Mouse (Mus musculus) hindbrain, embryonic 13.5 days (tissue): ENCODE results near the gene Fyb2. TPM values are rescaled to one million over a fixed set of nuclear protein-coding genes. Genes with fewer than 3 reads are reported as not detected.

Experiments used
- ATAC-seq: fragments of 200-750 bp; cut with Nextera tagmentation; 2 replicates; pipeline ENCODE4 v1.8.0; 2017; ENCODE audit warnings: moderate TSS enrichment; ENCODE audit not compliant: low FRiP score
- H3K27ac ChIP-seq: fragments of 300-500 bp; sonication (generic); 2 replicates; pipeline ENCODE4 v1.5.1; 2015; ENCODE audit warnings: inconsistent platforms, mild to moderate bottlenecking, moderate library complexity
- H3K27me3 ChIP-seq: fragments of 300-500 bp; sonication (generic); 2 replicates; pipeline ENCODE4 v1.6.1; 2015; ENCODE audit warnings: mild to moderate bottlenecking, inconsistent platforms
- H3K36me3 ChIP-seq: fragments of 300-500 bp; sonication (generic); 2 replicates; pipeline ENCODE4 v1.6.1; 2015; ENCODE audit warnings: mild to moderate bottlenecking, inconsistent platforms
- H3K4me1 ChIP-seq: fragments of 300-500 bp; sonication (generic); replicated peaks from 2 replicates; pipeline ENCODE4 v1.6.1; 2015; ENCODE audit warnings: inconsistent platforms
- H3K4me2 ChIP-seq: fragments of 300-500 bp; sonication (generic); 2 replicates; pipeline ENCODE4 v1.6.1; 2015; ENCODE audit warnings: inconsistent platforms, mild to moderate bottlenecking, moderate library complexity
- H3K4me3 ChIP-seq: fragments of 300-500 bp; sonication (generic); 2 replicates; pipeline ENCODE4 v1.5.1; 2015; ENCODE audit warnings: mild to moderate bottlenecking, inconsistent platforms
- H3K9ac ChIP-seq: fragments of 300-500 bp; sonication (generic); 2 replicates; pipeline ENCODE4 v1.6.1; 2015; ENCODE audit warnings: mild to moderate bottlenecking, inconsistent platforms
- H3K9me3 ChIP-seq: fragments of 300-500 bp; sonication (generic); 2 replicates; pipeline ENCODE4 v1.6.1; 2016; ENCODE audit warnings: inconsistent platforms
- WGBS: fragments of 180-500 bp; shearing (Covaris S2); methylation state at CpG from one replicate; pipeline ENCODE4 v1.1.7; 2015; 5-methylcytosine and 5-hydroxymethylcytosine counted together
- polyA plus RNA-seq: library from polyadenylated mRNA; unstranded; fragments of >200 nt; fragmentation: Nextera tagmentation; extraction: Ambion mirVana; gene quantifications from 2 replicates; pipeline ENCODE4 v1.2.1, GENCODE M21; 2015

Fyb2 gene
- polyA plus RNA-seq = 0.05 and 0.22 TPM in 2 replicates

DNA sequence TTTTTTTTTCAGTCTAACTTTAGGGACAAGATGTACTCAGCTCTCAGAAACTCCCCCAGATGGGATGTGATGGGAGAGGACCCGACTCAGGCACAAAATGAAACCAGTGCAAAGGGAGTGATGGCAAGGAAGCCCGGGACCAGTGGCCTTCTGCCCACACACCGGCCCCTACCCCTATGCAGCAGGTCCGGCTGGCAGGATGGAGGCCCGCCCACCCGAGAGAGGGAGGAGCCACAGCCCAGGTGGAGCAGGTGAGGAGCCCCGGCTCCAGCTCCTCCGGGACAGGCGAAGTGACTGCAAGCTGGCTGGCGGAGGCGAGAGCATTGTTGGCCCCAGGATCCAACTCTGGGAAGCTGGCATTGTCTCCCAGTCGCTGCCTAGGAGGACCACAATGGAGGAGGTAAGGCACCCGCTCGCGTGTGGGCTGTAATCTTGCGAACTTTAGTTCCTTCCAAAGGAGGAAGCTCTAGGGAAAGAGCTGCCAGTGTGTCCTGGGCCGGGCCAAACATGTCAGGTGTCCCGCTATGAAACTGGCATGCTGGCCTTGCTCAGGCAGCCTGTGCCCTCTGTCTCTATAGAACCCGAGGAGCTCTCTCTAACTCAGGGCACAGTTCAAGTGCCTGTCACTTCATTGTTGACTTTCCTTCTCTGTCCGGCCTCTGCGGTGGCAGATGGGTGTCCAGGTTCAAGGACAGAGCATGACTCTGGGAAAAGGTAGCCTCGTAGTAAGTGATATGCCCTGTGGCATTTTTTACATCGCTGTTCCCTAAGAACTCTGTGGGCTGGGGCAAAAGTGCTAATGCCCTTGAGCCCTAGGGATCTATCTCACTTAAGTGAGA is at the start of gene Fyb2:
Gene Fyb2 (plus strand): TSS at position 166 of the 839 bp plus-strand sequence.
- 20% methylated on average over 23 of the region's 23 CpGs for WGBS
- Histone ChIP-seq H3K36me3 (no peaks in the 10 kb centered on the region), H3K27ac (no peak within 1 kb of the TSS), H3K27me3 (peaks cover 10% of the 10 kb centered on the region), H3K9me3 (no peaks in the 10 kb centered on the region), H3K4me2 (peak within 1 kb of the TSS; percentile 26; the same call in 1 of the 2 replicates), H3K4me1 (peaks cover 6% of the 10 kb centered on the region; the same call in 1 of the 2 replicates), H3K9ac (no peak within 1 kb of the TSS), H3K4me3 (peak within 1 kb of the TSS; percentile 9; the same call in 1 of the 2 replicates)
- ATAC-seq = no peak

DNA sequence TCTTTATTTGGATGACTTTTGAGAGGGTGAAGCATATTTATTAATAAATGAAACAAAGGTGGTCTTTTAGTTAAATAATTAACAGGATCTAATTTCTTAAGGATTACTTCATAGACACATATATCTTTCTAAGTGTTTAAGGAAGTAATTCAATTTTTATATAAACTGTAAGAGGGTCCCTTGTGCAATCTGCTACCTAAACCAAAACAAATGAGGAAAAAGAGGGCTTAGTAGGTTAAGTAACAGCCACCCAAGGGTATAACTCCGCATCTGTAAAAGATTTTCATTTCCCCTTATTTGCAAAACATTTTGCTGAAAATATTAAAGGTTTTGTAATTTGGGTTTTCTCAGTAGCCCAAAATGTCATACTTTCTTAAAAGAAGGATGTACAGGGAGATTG is 48.9 kb upstream of the Fyb2 start:
- no peak overlapping the region for H3K9ac ChIP-seq
- WGBS = 84% methylated on average over 1 of the region's 1 CpGs
- no peak for ATAC-seq
- H3K27me3 ChIP-seq = no peaks in the 10 kb centered on the region
- no peaks in the 10 kb centered on the region for H3K9me3 ChIP-seq
- no peak overlapping the region for H3K4me3 ChIP-seq
- no peak overlapping the region for H3K4me2 ChIP-seq
- H3K27ac ChIP-seq = no peak overlapping the region
- no peaks in the 10 kb centered on the region for H3K36me3 ChIP-seq
- 0 out of 2 replicates have a peak, but pooled peaks cover 4% of the 10 kb centered on the region for H3K4me1 ChIP-seq

GRCm38 (mm10) chr4:104869581-104869980 is 43.7 kb upstream of the Fyb2 start:
- Histone ChIP-seq H3K27me3 (no peaks in the 10 kb centered on the region), H3K4me2 (no peak overlapping the region), H3K27ac (no peak overlapping the region), H3K9ac (no peak overlapping the region), H3K9me3 (no peaks in the 10 kb centered on the region), H3K4me1 (no peaks in the 10 kb centered on the region), H3K4me3 (no peak overlapping the region), H3K36me3 (no peaks in the 10 kb centered on the region)
- ATAC-seq = no peak

- Histone ChIP-seq H3K36me3 (no peaks in the 10 kb centered on the region), H3K4me2 (no peak overlapping the region), H3K9me3 (no peaks in the 10 kb centered on the region), H3K27ac (no peak overlapping the region), H3K4me3 (no peak overlapping the region), H3K27me3 (no peaks in the 10 kb centered on the region), H3K4me1 (no peaks in the 10 kb centered on the region), H3K9ac (no peak overlapping the region)
- 93% methylated on average over 5 of the region's 5 CpGs for WGBS
- no peak for ATAC-seq
Observed at GRCm38 (mm10) chr4:104870196-104870595, 43.1 kb upstream of the Fyb2 start.

- H3K36me3 ChIP-seq = no peaks in the 10 kb centered on the region
- H3K27me3 ChIP-seq = no peaks in the 10 kb centered on the region
- WGBS = 66% methylated on average over 4 of the region's 4 CpGs
- no peak overlapping the region for H3K9ac ChIP-seq
- H3K4me3 ChIP-seq = no peak overlapping the region
- no peak overlapping the region for H3K27ac ChIP-seq
- no peaks in the 10 kb centered on the region for H3K4me1 ChIP-seq
- no peak for ATAC-seq
- H3K9me3 ChIP-seq = no peaks in the 10 kb centered on the region
- no peak overlapping the region for H3K4me2 ChIP-seq
Observed at GRCm38 (mm10) chr4:104875832-104876231, 37.4 kb upstream of the Fyb2 start.

DNA sequence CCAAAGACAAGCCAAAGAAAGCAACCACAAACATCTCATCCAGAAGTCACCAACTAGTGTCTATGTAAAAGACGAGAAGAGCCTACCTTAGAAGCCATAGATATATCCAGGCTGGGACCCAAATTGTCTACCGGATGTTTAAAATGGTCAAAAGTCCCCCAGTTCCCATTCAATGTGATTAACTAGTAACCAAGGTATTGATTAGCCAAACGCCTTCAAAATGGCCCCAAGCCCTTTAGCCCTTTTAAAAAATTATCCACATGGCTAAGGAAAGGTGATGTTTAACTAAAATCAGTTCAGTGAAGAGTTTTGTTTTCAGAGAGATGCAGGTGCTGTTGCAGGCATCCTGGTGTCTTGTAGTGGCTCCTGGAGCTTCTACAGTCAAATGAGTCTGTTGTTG is 36.9 kb upstream of the Fyb2 start, which contains the start of gene C8a:
Gene C8a (minus strand): TSS at position 76 of the 400 bp plus-strand sequence.
- Histone ChIP-seq H3K4me3 (no peak within 1 kb of the TSS), H3K9me3 (no peaks in the 10 kb centered on the region), H3K9ac (no peak within 1 kb of the TSS), H3K27ac (no peak within 1 kb of the TSS), H3K27me3 (no peaks in the 10 kb centered on the region), H3K36me3 (no peaks in the 10 kb centered on the region), H3K4me1 (no peaks in the 10 kb centered on the region), H3K4me2 (no peak within 1 kb of the TSS)
- 80% methylated on average over 3 of the region's 3 CpGs for WGBS
- no peak for ATAC-seq

DNA sequence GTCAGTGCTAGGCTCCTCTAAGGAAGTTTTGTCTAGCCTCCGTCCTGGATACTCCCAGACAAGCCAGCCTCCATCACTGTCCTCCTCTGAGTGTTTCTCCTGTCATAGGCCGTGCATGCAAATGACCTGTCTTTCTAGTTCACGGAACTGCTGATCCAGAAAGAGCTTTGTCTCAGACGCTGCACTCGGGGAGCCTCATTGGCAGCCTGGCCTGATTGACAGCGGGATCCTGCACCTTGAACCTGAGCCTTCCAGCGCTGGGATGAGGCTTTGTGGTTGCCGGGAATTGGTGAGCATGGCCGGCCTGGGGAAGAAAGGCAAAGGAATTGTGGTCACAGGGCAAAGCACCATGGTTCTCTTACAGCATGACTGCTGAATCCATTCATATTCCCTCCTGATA is 25.8 kb upstream of the Fyb2 start:
- 37% methylated on average over 9 of the region's 9 CpGs for WGBS
- H3K9ac ChIP-seq = no peak overlapping the region
- no peak for ATAC-seq
- H3K27ac ChIP-seq = no peak overlapping the region
- 0 out of 2 replicates have a peak, but pooled peaks cover 3% of the 10 kb centered on the region for H3K27me3 ChIP-seq
- no peaks in the 10 kb centered on the region for H3K36me3 ChIP-seq
- H3K4me2 ChIP-seq = no peak overlapping the region
- H3K4me3 ChIP-seq = no peak overlapping the region
- H3K4me1 ChIP-seq = peaks cover 31% of the 10 kb centered on the region
- H3K9me3 ChIP-seq = no peaks in the 10 kb centered on the region

GRCm38 (mm10) chr4:104888499-104889262 is 24.6 kb upstream of the Fyb2 start:
- 81% methylated on average over 9 of the region's 9 CpGs for WGBS
- no peak overlapping the region for H3K4me2 ChIP-seq
- H3K27ac ChIP-seq = no peak overlapping the region
- H3K36me3 ChIP-seq = no peaks in the 10 kb centered on the region
- H3K4me3 ChIP-seq = no peak overlapping the region
- H3K4me1 ChIP-seq = peaks cover 34% of the 10 kb centered on the region
- 0 out of 2 replicates have a peak, but pooled peaks cover 3% of the 10 kb centered on the region for H3K27me3 ChIP-seq
- ATAC-seq = no peak
- no peaks in the 10 kb centered on the region for H3K9me3 ChIP-seq
- H3K9ac ChIP-seq = no peak overlapping the region

GRCm38 (mm10) chr4:104891708-104892107 is 21.5 kb upstream of the Fyb2 start:
- Histone ChIP-seq H3K9ac (no peak overlapping the region), H3K4me3 (no peak overlapping the region), H3K4me1 (peaks cover 35% of the 10 kb centered on the region), H3K4me2 (no peak overlapping the region), H3K27me3 (0 out of 2 replicates have a peak, but pooled peaks cover 3% of the 10 kb centered on the region), H3K36me3 (no peaks in the 10 kb centered on the region), H3K9me3 (no peaks in the 10 kb centered on the region), H3K27ac (no peak overlapping the region)
- WGBS = 93% methylated on average over 7 of the region's 7 CpGs
- ATAC-seq = no peak

DNA sequence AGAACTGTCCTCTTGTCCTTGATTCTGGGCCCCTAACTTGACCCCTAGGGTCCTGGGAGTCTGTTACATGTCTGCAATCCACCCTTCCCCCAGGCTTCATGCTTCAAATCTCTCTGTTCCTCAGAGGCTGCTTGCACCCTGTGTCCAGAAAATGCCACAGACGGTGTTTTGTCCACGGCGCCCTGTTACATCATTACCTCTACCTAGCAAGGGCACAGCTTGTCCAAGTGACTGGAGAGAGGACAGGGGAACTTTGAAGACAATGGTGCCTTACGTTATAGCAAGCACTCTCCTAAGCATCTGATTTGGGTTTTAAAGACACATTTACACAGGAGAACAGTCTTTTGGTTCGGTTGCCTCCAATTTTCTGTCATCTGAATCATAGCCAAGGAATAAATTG is 19.7 kb upstream of the Fyb2 start:
- ATAC-seq = no peak
- 79% methylated on average over 5 of the region's 5 CpGs for WGBS
- Histone ChIP-seq H3K27me3 (0 out of 2 replicates have a peak, but pooled peaks cover 3% of the 10 kb centered on the region), H3K9me3 (no peaks in the 10 kb centered on the region), H3K4me1 (peaks cover 25% of the 10 kb centered on the region), H3K4me3 (no peak overlapping the region), H3K9ac (no peak overlapping the region), H3K4me2 (no peak overlapping the region), H3K27ac (peak overlapping the region; percentile 40; the same call in 1 of the 2 replicates), H3K36me3 (no peaks in the 10 kb centered on the region)

- Histone ChIP-seq H3K4me2 (no peak overlapping the region), H3K9me3 (no peaks in the 10 kb centered on the region), H3K4me3 (no peak overlapping the region), H3K36me3 (no peaks in the 10 kb centered on the region), H3K27me3 (0 out of 2 replicates have a peak, but pooled peaks cover 3% of the 10 kb centered on the region), H3K9ac (no peak overlapping the region), H3K4me1 (peaks cover 20% of the 10 kb centered on the region), H3K27ac (no peak overlapping the region)
- WGBS = 58% methylated on average over 13 of the region's 13 CpGs
- no peak for ATAC-seq
Observed at GRCm38 (mm10) chr4:104894004-104894734, 19.1 kb upstream of the Fyb2 start.

DNA sequence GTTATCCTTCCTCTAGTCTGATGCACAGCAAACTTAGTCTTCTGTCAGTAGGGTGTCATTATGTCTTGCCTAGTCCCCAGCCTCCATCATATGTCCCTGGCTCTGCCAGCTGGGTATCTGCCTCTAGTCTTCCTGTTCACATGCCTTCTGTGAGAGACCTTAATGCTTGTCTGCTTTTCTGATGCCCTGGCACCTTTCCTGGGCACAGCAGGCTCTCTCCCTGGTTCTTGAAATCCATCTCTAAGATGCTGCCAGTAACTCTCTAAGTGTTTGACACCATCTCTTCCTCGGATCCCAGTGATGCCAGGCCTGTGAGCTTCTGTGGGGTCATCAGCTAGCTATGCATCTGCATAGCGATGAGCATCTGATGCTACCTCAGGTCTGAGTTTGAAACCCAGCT is 10.4 kb upstream of the Fyb2 start:
- Histone ChIP-seq H3K9me3 (0 out of 2 replicates have a peak, but pooled peaks cover 3% of the 10 kb centered on the region), H3K4me3 (no peak overlapping the region), H3K4me1 (no peaks in the 10 kb centered on the region), H3K4me2 (no peak overlapping the region), H3K9ac (no peak overlapping the region), H3K27me3 (no peaks in the 10 kb centered on the region), H3K36me3 (no peaks in the 10 kb centered on the region), H3K27ac (no peak overlapping the region)
- no peak for ATAC-seq
- 83% methylated on average over 2 of the region's 2 CpGs for WGBS
